Mouse (Mus musculus) ES-CJ7 (cell line): Measurements from ENCODE around the gene Zfp598.
"Not testable (repeated sequence)": the region's sequence is repeated elsewhere in the genome, so short reads cannot be mapped to it uniquely, and the experiment has no call there.

Source experiments
- DNase-seq: peaks from one replicate; pipeline ENCODE4 v3.0.0; 2011; ENCODE audit warnings: low read depth, low spot score

Zfp598 gene

GRCm38 (mm10) chr17:24646381-24646780, 23.1 kb upstream of the Zfp598 start:
- DNase-seq: peak; percentile 48

- DNase-seq: no peak
Observed at GRCm38 (mm10) chr17:24647493-24647892, 22.0 kb upstream of the Zfp598 start.

- DNase-seq: no peak
Observed at GRCm38 (mm10) chr17:24648731-24649377, 20.6 kb upstream of the Zfp598 start.

GRCm38 (mm10) chr17:24649581-24650069, 19.9 kb upstream of the Zfp598 start:
- no peak for DNase-seq

GRCm38 (mm10) chr17:24650070-24650616, 19.3 kb upstream of the Zfp598 start, which contains the start of gene Slc9a3r2:
TSS of gene Slc9a3r2 (minus strand) at chr17:24650327.
- DNase-seq: no peak

- no peak for DNase-seq
Observed at GRCm38 (mm10) chr17:24650766-24651165, 18.7 kb upstream of the Zfp598 start.

GRCm38 (mm10) chr17:24651835-24652234, 17.7 kb upstream of the Zfp598 start:
- no peak for DNase-seq

- DNase-seq: no peak
Observed at GRCm38 (mm10) chr17:24653967-24654710, 15.3 kb upstream of the Zfp598 start.

GRCm38 (mm10) chr17:24654969-24655368, 14.5 kb upstream of the Zfp598 start:
- no peak for DNase-seq

- peak; percentile 21 for DNase-seq
Observed at GRCm38 (mm10) chr17:24658017-24658758, 11.3 kb upstream of the Zfp598 start, which contains the start of gene Npw. TSS of gene Npw (minus strand) at chr17:24658457.

- not testable (repeated sequence) for DNase-seq
Observed at GRCm38 (mm10) chr17:24667011-24667410, 2.5 kb upstream of the Zfp598 start.

- DNase-seq: peak; percentile 92
Observed at GRCm38 (mm10) chr17:24667416-24667815, 2.1 kb upstream of the Zfp598 start.

GRCm38 (mm10) chr17:24669214-24669544, 308 bp upstream of the Zfp598 start:
- not testable (repeated sequence) for DNase-seq

GRCm38 (mm10) chr17:24670246-24670844, 858 bp downstream of the Zfp598 start:
- DNase-seq: no peak

GRCm38 (mm10) chr17:24671346-24671745, 1.9 kb downstream of the Zfp598 start:
- DNase-seq: no peak

- DNase-seq: peak; percentile 66
Observed at GRCm38 (mm10) chr17:24672141-24672540, 2.7 kb downstream of the Zfp598 start.

GRCm38 (mm10) chr17:24674277-24674676, 4.8 kb downstream of the Zfp598 start:
- DNase-seq: no peak

GRCm38 (mm10) chr17:24676187-24676586, 6.7 kb downstream of the Zfp598 start:
- DNase-seq: peak; percentile 87

- no peak for DNase-seq
Observed at GRCm38 (mm10) chr17:24676877-24677276, 7.4 kb downstream of the Zfp598 start.

GRCm38 (mm10) chr17:24677500-24678080, 8.1 kb downstream of the Zfp598 start:
- peak; percentile 82 for DNase-seq

- peak; percentile 80 for DNase-seq
Observed at GRCm38 (mm10) chr17:24686514-24686913, 17.0 kb downstream of the Zfp598 start.
